Mouse (Mus musculus) forebrain, embryonic 13.5 days (tissue): ENCODE results near the gene E2f6. TPM values are rescaled to one million over a fixed set of nuclear protein-coding genes. Genes with fewer than 3 reads are reported as not detected.
A peak's percentile ranks its signal among the peaks of the same experiment; 100 is the strongest.

ENCODE experiments used
- ATAC-seq: fragments of 200-750 bp; cut with Nextera tagmentation; 2 replicates; pipeline ENCODE4 v1.8.0; 2017
- H3K27ac ChIP-seq: fragments of 300-500 bp; sonication (generic); 2 replicates; pipeline ENCODE4 v1.5.1; 2015; ENCODE audit warnings: inconsistent platforms, mild to moderate bottlenecking, moderate library complexity
- H3K27me3 ChIP-seq: fragments of 300-500 bp; sonication (generic); 2 replicates; pipeline ENCODE4 v1.6.1; 2015; ENCODE audit warnings: mild to moderate bottlenecking, inconsistent platforms
- H3K36me3 ChIP-seq: fragments of 300-500 bp; sonication (generic); 2 replicates; pipeline ENCODE4 v1.6.1; 2015; ENCODE audit warnings: mild to moderate bottlenecking, inconsistent platforms; ENCODE audit not compliant: poor library complexity, severe bottlenecking
- H3K4me1 ChIP-seq: fragments of 300-500 bp; sonication (generic); 2 replicates; pipeline ENCODE4 v1.6.1; 2015; ENCODE audit warnings: inconsistent platforms
- H3K4me2 ChIP-seq: fragments of 300-500 bp; sonication (generic); 2 replicates; pipeline ENCODE4 v1.6.1; 2015; ENCODE audit warnings: inconsistent platforms, mild to moderate bottlenecking, moderate library complexity
- H3K4me3 ChIP-seq: fragments of 300-500 bp; sonication (generic); 2 replicates; pipeline ENCODE4 v1.5.1; 2015; ENCODE audit warnings: mild to moderate bottlenecking, inconsistent platforms
- H3K9ac ChIP-seq: fragments of 300-500 bp; sonication (generic); 2 replicates; pipeline ENCODE4 v1.6.1; 2015; ENCODE audit warnings: mild to moderate bottlenecking, inconsistent platforms
- H3K9me3 ChIP-seq: fragments of 300-500 bp; sonication (generic); replicated peaks from 2 replicates; pipeline ENCODE4 v1.6.1; 2016; ENCODE audit warnings: inconsistent platforms
- WGBS: fragments of 180-500 bp; shearing (Covaris S2); methylation state at CpG from one replicate; pipeline ENCODE4 v1.1.7; 2015; 5-methylcytosine and 5-hydroxymethylcytosine counted together
- polyA plus RNA-seq: library from polyadenylated mRNA; unstranded; fragments of >200 nt; fragmentation: Nextera tagmentation; extraction: Ambion mirVana; gene quantifications from 2 replicates; pipeline ENCODE4 v1.2.1, GENCODE M21; 2015

Gene E2f6
- polyA plus RNA-seq: 43.3 and 51.8 TPM in 2 replicates

DNA sequence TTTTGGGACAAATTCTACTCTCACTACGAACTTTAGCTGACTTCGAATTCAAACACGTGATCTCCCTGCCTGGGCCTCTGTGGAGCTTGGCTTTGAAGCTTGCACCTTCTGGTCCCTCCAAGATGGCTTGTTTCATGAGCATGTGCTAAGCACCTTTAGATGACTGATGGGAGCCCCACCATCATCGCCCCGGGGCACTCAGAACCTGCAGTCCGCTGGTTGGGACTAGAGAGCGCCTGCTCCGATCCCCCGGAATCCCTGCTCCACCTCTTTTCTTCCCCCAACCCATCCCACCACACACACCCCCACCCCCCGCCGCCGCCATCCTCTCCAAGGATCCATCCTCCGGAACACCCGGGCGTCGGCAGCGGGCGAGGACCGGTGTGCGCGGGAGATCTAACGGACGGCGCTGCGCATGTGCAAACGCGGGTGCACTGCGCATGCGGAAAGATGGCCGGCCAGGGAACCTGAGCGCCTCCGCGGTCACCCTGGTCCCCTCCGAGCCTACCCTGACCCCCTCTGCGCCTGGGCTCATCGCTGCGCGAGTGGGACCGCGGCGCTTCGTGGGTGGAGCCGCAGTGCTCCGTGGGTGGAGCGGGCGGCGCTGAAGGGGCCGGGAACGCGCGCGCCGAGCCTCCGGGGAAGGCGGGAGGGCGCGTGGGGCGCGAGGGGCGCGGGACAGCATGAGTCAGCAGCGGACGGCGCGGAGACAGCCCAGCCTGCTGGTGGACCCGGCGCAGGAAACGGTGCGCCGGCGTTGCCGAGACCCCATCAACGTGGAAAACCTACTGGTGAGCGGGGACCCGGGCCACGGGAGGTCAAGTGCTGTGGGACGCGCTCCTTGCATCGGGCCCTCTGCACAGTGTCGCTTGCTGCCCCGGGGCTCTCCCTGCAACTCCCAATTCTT is at the start of gene E2f6:
E2f6 (plus strand) TSS at position 439 of the 907 bp plus-strand sequence.
- Histone ChIP-seq H3K4me2 (peak within 1 kb of the TSS; percentile 86), H3K27ac (0 out of 2 replicates have a peak within 1 kb of the TSS, but pooled peaks have one; percentile 19), H3K27me3 (peaks cover 44% of the 10 kb centered on the region), H3K4me1 (peaks cover 21% of the 10 kb centered on the region), H3K36me3 (peaks cover 7% of the 10 kb centered on the region; the same call in 1 of the 2 replicates), H3K9me3 (no peaks in the 10 kb centered on the region), H3K9ac (peak within 1 kb of the TSS; percentile 84), H3K4me3 (peak within 1 kb of the TSS; percentile 81)
- ATAC-seq: peak; percentile 90
- WGBS: 7% methylated on average over 75 of the region's 81 CpGs

DNA sequence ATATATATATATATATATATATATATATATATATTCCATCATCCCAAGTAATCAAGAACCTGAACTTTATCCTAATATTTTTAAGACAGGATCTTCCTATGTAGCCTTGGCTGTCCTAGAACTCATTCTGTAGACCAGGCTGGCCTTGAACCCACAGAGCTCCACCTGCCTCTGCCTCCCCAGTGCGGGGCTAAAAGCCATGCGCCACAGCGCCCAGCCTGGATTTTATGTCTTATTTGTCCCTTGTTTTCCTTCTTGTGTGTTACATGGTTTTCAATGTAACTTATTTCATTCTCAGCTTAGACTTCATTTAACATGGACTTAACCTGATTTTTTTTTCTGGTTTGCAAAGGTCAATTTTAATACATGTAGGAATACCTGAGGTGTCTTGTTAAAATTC is 49.3 kb upstream of the E2f6 start:
- 97% methylated on average over 3 of the region's 3 CpGs for WGBS
- H3K27me3 ChIP-seq: no peaks in the 10 kb centered on the region
- H3K9me3 ChIP-seq: no peaks in the 10 kb centered on the region; the same call in 1 of the 2 replicates
- ATAC-seq: no peak
- H3K4me3 ChIP-seq: no peak overlapping the region
- H3K4me1 ChIP-seq: no peaks in the 10 kb centered on the region
- H3K36me3 ChIP-seq: no peaks in the 10 kb centered on the region
- H3K9ac ChIP-seq: no peak overlapping the region
- no peak overlapping the region for H3K4me2 ChIP-seq
- H3K27ac ChIP-seq: no peak overlapping the region

DNA sequence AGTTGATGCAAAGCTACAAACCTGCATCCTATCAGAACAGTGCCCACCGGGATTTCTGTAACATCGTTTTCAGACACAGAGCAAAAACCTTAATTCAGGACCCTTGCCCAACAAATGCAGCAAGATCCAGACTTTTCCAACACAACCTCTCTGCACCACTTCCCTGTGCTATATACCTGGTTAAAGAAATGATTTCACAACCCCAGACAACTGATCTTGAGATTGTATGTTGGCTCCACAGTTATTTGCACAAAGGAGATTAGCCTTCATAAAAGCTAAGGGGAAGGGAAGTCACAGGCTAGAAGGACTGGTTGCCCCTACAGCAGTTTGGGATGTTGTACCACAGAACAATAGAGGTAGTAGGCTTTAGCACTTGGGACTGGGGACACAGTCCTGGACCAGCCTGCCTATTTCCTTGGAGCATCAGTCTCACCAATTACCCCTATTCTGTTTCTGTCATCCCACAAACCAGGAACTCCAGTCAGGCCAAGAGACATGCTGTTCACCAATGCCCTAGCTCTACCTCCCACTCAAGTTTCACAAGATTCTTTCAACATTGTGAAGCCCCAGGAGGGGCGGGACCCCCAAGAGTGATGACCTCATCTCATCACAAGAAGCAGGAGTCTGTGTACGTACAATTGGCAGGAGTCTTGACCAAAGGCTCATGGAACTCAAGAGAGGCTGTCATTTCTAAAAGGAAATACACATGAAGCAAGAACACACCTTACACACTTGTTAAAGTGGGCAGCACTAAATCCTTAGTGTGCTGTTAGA is 46.9 kb upstream of the E2f6 start:
- no peak for ATAC-seq
- Histone ChIP-seq H3K4me3 (no peak overlapping the region), H3K27me3 (no peaks in the 10 kb centered on the region), H3K9me3 (no peaks in the 10 kb centered on the region; the same call in 1 of the 2 replicates), H3K4me2 (no peak overlapping the region), H3K27ac (no peak overlapping the region), H3K9ac (no peak overlapping the region), H3K4me1 (no peaks in the 10 kb centered on the region), H3K36me3 (no peaks in the 10 kb centered on the region)
- WGBS: 79% methylated on average over 4 of the region's 4 CpGs

DNA sequence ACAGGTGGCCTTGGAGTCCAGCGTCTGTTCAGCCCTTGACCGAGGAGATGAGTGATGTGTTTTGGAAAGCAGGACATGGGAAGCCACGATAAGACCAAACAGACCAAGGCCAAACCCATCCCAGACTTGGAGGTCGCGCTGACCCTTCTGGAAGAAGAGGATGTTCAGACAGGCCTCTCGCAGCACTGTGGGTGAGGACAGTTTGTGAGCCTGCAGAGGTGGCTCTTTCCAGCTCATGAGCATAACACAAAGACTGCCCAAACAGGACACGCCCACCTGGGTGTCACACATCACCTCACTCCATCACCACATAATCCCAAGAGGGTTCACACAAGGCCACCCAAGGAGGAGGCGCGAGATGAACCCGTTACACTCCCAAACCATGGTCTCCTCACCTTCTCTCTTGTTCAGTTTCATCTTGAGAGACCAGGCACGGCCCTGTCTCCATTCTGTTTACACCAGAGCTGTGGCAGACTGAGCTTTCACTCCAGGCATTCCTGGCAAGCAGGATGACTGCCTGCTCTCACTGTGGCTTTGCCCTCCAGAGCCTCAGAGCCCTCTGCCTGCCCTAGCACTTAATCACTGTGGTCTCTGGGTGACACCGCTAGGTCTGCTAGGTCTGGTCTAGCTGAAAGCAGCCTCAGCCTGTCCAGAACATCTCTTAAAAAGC is 45.9 kb upstream of the E2f6 start:
- Histone ChIP-seq H3K4me3 (no peak overlapping the region), H3K9ac (no peak overlapping the region), H3K27ac (no peak overlapping the region), H3K27me3 (no peaks in the 10 kb centered on the region), H3K4me2 (no peak overlapping the region), H3K36me3 (no peaks in the 10 kb centered on the region), H3K4me1 (no peaks in the 10 kb centered on the region), H3K9me3 (no peaks in the 10 kb centered on the region; the same call in 1 of the 2 replicates)
- no peak for ATAC-seq
- WGBS: 91% methylated on average over 12 of the region's 12 CpGs

DNA sequence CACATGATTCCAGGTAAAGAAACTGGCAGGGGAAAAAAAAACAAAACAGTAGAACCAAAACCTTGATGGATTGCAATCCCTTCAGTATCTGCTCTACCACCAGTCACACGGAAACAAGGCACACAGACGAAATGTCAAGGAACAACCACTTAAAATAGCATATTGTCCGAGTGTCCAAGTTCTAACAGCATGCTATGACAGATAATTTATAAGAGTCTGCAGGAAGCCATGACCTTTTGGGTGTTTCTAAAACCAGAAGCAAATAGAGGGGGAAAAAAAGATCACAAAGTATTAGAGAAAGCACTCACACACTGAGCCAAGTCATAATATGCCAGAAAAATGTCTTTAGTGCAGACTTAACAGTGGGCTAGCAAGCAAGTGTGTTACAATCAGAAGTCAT is 42.5 kb upstream of the E2f6 start:
- H3K4me1 ChIP-seq: no peaks in the 10 kb centered on the region
- no peak overlapping the region for H3K4me3 ChIP-seq
- H3K9ac ChIP-seq: no peak overlapping the region
- H3K4me2 ChIP-seq: no peak overlapping the region
- H3K27ac ChIP-seq: no peak overlapping the region
- H3K9me3 ChIP-seq: no peaks in the 10 kb centered on the region; the same call in 1 of the 2 replicates
- no peaks in the 10 kb centered on the region for H3K36me3 ChIP-seq
- WGBS: 87% methylated on average over 3 of the region's 3 CpGs
- H3K27me3 ChIP-seq: no peaks in the 10 kb centered on the region
- no peak for ATAC-seq

DNA sequence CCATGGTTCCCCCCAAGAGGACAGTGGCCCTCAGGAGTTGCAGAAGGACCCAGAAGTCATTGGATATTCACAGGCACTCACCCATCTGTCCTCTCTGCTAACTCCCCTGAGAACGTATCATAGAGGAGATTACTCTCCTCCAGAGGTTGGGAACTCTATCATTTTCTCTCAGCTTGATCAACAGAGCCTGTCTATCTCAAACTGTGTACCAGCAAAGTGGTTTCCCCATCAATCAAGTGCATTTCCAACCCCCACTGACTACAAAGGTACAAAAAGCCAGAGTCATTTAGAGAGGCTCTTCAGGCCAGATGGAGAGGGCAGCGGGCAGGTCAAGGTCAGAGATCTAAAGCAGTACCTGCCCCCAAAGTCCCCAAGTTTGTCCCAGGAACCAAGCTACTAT is 42.1 kb upstream of the E2f6 start:
- 87% methylated on average over 2 of the region's 2 CpGs for WGBS
- H3K9ac ChIP-seq: no peak overlapping the region
- no peak for ATAC-seq
- no peak overlapping the region for H3K27ac ChIP-seq
- H3K4me3 ChIP-seq: no peak overlapping the region
- H3K9me3 ChIP-seq: no peaks in the 10 kb centered on the region; the same call in 1 of the 2 replicates
- no peak overlapping the region for H3K4me2 ChIP-seq
- H3K36me3 ChIP-seq: no peaks in the 10 kb centered on the region
- no peaks in the 10 kb centered on the region for H3K27me3 ChIP-seq
- no peaks in the 10 kb centered on the region for H3K4me1 ChIP-seq

DNA sequence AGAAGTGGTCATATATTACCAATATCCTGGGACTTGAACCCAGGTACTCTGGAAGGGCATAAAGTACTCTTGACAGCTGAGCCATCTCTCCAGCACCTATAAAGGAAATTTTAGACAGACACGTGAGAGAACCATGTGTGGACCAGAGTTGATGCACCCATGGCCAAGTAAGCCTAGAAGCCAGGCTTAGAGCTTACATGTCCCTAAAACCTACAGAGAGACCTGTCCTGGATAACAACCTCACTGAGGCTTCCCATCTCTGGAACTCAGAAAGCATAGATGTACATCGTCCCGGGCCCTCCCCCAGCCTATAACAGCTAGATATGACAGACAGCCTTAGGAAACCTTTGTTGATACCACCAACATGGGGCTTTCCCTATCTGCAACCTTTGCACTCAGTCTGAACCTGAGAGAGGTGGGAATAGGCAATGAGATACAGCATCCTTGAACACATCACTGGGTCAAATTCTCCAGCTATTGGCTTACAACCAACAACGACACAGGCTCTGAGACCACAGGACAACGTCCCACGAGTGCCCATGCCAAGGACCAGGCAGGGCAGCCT is 41.1 kb upstream of the E2f6 start:
- ATAC-seq: no peak
- Histone ChIP-seq H3K9ac (no peak overlapping the region), H3K4me3 (no peak overlapping the region), H3K36me3 (no peaks in the 10 kb centered on the region), H3K4me2 (no peak overlapping the region), H3K27ac (no peak overlapping the region), H3K27me3 (no peaks in the 10 kb centered on the region), H3K9me3 (no peaks in the 10 kb centered on the region; the same call in 1 of the 2 replicates), H3K4me1 (no peaks in the 10 kb centered on the region)
- WGBS: 95% methylated on average over 6 of the region's 6 CpGs

DNA sequence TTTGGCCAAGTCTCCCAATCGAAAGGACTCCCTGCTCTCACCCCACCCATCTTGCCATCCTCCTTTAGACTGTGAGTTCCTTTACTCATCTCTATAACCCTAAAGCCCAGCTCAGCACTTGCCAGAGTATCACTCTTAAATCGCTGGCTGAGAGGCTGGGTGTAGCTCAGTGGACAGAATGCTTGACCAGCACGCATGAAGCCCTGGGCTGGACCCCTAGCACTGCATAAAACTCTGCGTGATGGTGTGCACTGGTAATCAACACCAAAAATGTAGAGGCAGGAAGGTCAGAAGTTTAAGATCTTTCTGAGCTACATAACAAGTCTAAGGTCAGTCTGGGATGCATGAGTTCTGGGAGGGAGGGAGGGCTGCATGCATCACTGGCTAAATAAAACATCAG is 36.2 kb upstream of the E2f6 start:
- no peaks in the 10 kb centered on the region for H3K36me3 ChIP-seq
- no peak overlapping the region for H3K9ac ChIP-seq
- H3K27me3 ChIP-seq: no peaks in the 10 kb centered on the region
- no peak for ATAC-seq
- H3K27ac ChIP-seq: no peak overlapping the region
- no peak overlapping the region for H3K4me2 ChIP-seq
- no peaks in the 10 kb centered on the region for H3K9me3 ChIP-seq
- H3K4me3 ChIP-seq: no peak overlapping the region
- no peaks in the 10 kb centered on the region for H3K4me1 ChIP-seq
- 91% methylated on average over 4 of the region's 4 CpGs for WGBS

DNA sequence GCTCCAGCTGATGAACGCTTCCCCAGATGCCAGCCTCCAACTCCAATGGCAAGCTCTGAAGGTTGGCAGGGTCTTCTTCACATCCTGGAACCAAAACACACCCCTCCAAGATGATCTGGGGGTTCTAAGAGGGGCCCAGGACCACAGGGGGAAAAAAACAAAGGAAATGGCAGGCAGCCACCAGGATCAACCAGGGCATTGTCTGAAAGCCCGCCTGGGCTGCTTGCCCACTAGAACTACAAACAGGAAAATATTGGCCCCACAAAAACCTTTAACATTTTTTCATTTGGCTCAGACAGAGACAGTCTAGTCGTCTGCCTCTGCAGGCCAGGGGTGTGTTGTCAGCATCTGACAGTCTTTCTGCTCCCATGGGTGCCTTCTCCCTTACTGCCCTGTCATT is 35.4 kb upstream of the E2f6 start:
- Histone ChIP-seq H3K36me3 (no peaks in the 10 kb centered on the region), H3K27me3 (no peaks in the 10 kb centered on the region), H3K4me1 (no peaks in the 10 kb centered on the region), H3K4me2 (no peak overlapping the region), H3K9ac (no peak overlapping the region), H3K9me3 (no peaks in the 10 kb centered on the region), H3K4me3 (no peak overlapping the region), H3K27ac (no peak overlapping the region)
- no peak for ATAC-seq
- 62% methylated on average over 3 of the region's 3 CpGs for WGBS

DNA sequence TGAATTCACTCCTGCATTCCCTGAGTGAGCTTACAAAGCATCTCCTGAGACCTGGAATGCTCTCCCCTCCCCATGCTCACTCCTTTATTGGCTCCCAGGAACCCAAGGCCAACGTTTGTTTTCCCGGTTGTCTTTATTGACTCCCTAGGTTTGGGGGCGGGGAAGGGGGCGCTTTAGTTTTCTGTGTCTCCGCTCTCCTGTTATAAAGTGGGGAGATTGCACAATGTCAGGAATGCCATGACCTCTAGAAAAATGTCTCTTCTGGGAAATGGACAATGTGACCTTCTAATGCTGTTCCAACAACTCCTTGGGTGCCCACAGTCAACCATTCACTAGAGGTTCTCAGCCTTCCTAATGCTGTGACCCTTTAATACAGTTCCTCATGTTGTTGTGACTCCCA is 32.2 kb upstream of the E2f6 start:
- no peaks in the 10 kb centered on the region for H3K36me3 ChIP-seq
- no peak for ATAC-seq
- no peak overlapping the region for H3K27ac ChIP-seq
- H3K4me2 ChIP-seq: no peak overlapping the region
- no peak overlapping the region for H3K9ac ChIP-seq
- no peaks in the 10 kb centered on the region for H3K4me1 ChIP-seq
- H3K27me3 ChIP-seq: no peaks in the 10 kb centered on the region
- H3K9me3 ChIP-seq: no peaks in the 10 kb centered on the region
- H3K4me3 ChIP-seq: no peak overlapping the region
- WGBS: 72% methylated on average over 5 of the region's 5 CpGs

DNA sequence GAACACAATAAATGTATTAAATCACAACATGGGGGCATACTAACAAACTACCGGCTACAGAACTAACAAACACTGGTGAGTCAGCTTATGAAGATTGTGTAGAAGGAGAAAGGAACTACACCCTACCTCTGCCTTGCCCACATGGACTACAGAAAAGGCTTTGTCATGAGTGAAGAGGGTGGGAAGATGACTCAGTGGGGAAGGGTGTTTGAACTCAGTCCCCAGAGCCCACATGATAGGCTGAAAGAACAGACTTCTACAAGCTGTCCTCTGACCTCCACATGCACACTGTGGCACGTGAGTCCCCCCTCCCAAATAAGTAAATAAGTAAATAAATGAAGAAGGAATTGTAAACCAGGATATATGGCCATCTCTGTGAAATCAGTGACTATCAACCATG is 31.6 kb upstream of the E2f6 start:
- Histone ChIP-seq H3K36me3 (no peaks in the 10 kb centered on the region), H3K4me2 (no peak overlapping the region), H3K9ac (no peak overlapping the region), H3K27ac (no peak overlapping the region), H3K9me3 (no peaks in the 10 kb centered on the region), H3K4me1 (no peaks in the 10 kb centered on the region), H3K4me3 (no peak overlapping the region), H3K27me3 (no peaks in the 10 kb centered on the region)
- ATAC-seq: no peak
- 50% methylated on average over 2 of the region's 2 CpGs for WGBS
